Mouse (Mus musculus) heart, embryonic 13.5 days (tissue): ENCODE measurements around the gene Gemin2. TPM values are rescaled to one million over a fixed set of nuclear protein-coding genes. Genes with fewer than 3 reads are reported as not detected.
"Not testable (repeated sequence)": the region's sequence is repeated elsewhere in the genome, so short reads cannot be mapped to it uniquely, and the experiment has no call there.

ENCODE experiments used
- ATAC-seq: fragments of 200-750 bp; cut with Nextera tagmentation; 2 replicates; pipeline ENCODE4 v1.8.0; 2017; ENCODE audit warnings: moderate TSS enrichment; ENCODE audit not compliant: insufficient number of reproducible peaks, low FRiP score, low TSS enrichment; ENCODE audit errors: extremely low read depth
- H3K27ac ChIP-seq: fragments of 300-500 bp; sonication (generic); replicated peaks from 2 replicates; pipeline ENCODE4 v1.5.1; 2015; ENCODE audit warnings: moderate library complexity, mild to moderate bottlenecking, inconsistent platforms
- H3K27me3 ChIP-seq: fragments of 300-500 bp; sonication (generic); replicated peaks from 2 replicates; pipeline ENCODE4 v1.6.1; 2015; ENCODE audit warnings: mild to moderate bottlenecking, inconsistent platforms
- H3K36me3 ChIP-seq: fragments of 300-500 bp; sonication (generic); 2 replicates; pipeline ENCODE4 v1.6.1; 2015; ENCODE audit warnings: mild to moderate bottlenecking, inconsistent platforms
- H3K4me1 ChIP-seq: fragments of 300-500 bp; sonication (generic); 2 replicates; pipeline ENCODE4 v1.6.1; 2015; ENCODE audit warnings: inconsistent platforms
- H3K4me2 ChIP-seq: fragments of 300-500 bp; sonication (generic); 2 replicates; pipeline ENCODE4 v1.6.1; 2015; ENCODE audit warnings: inconsistent platforms, mild to moderate bottlenecking, moderate library complexity
- H3K4me3 ChIP-seq: fragments of 300-500 bp; sonication (generic); 2 replicates; pipeline ENCODE4 v1.5.1; 2015; ENCODE audit warnings: moderate library complexity, mild to moderate bottlenecking, inconsistent platforms
- H3K9ac ChIP-seq: fragments of 300-500 bp; sonication (generic); 2 replicates; pipeline ENCODE4 v1.6.1; 2015; ENCODE audit warnings: inconsistent platforms, mild to moderate bottlenecking, moderate library complexity
- H3K9me3 ChIP-seq: fragments of 300-500 bp; sonication (generic); 2 replicates; pipeline ENCODE4 v1.6.1; 2016; ENCODE audit warnings: inconsistent platforms
- WGBS: fragments of 180-500 bp; shearing (Covaris S2); methylation state at CpG from one replicate; pipeline ENCODE4 v1.1.7; 2015; ENCODE audit warnings: mixed read lengths; 5-methylcytosine and 5-hydroxymethylcytosine counted together
- polyA plus RNA-seq: library from polyadenylated mRNA; unstranded; fragments of >200 nt; fragmentation: Nextera tagmentation; extraction: Ambion mirVana; gene quantifications from 2 replicates; pipeline ENCODE4 v1.2.1, GENCODE M21; 2015

The Gemin2 gene
- 22.4 and 25.1 TPM in 2 replicates for polyA plus RNA-seq

- ATAC-seq: peak; percentile 59
- Histone ChIP-seq H3K4me2 (peak within 1 kb of the TSS; percentile 70), H3K4me1 (peaks cover 33% of the 10 kb centered on the region), H3K36me3 (peaks cover 30% of the 10 kb centered on the region), H3K4me3 (peak within 1 kb of the TSS; percentile 95), H3K9ac (peak within 1 kb of the TSS; percentile 89), H3K9me3 (no peaks in the 10 kb centered on the region), H3K27ac (peak within 1 kb of the TSS; percentile 88), H3K27me3 (no peaks in the 10 kb centered on the region)
- WGBS: under 1% methylated on average over 28 of the region's 28 CpGs
Observed at GRCm38 (mm10) chr12:59013234-59013633, at the start of gene Gemin2. Gene Gemin2 (plus strand): TSS chr12:59013393.

GRCm38 (mm10) chr12:58964583-58964982 lies 48.6 kb upstream of the Gemin2 start:
- H3K27me3 ChIP-seq: no peaks in the 10 kb centered on the region
- no peak overlapping the region for H3K4me3 ChIP-seq
- no peak overlapping the region for H3K4me2 ChIP-seq
- no peak for ATAC-seq
- peaks cover 16% of the 10 kb centered on the region for H3K4me1 ChIP-seq
- 69% methylated on average over 4 of the region's 4 CpGs for WGBS
- no peaks in the 10 kb centered on the region for H3K9me3 ChIP-seq
- H3K9ac ChIP-seq: no peak overlapping the region
- H3K27ac ChIP-seq: no peak overlapping the region
- peaks cover 82% of the 10 kb centered on the region for H3K36me3 ChIP-seq

GRCm38 (mm10) chr12:58976966-58977365 lies 36.2 kb upstream of the Gemin2 start:
- 79% methylated on average over 2 of the region's 2 CpGs for WGBS
- Histone ChIP-seq H3K27ac (no peak overlapping the region), H3K36me3 (peaks cover 87% of the 10 kb centered on the region), H3K9ac (no peak overlapping the region), H3K4me2 (no peak overlapping the region), H3K4me3 (no peak overlapping the region), H3K4me1 (no peaks in the 10 kb centered on the region), H3K27me3 (no peaks in the 10 kb centered on the region), H3K9me3 (no peaks in the 10 kb centered on the region)
- ATAC-seq: no peak

- not testable (repeated sequence) for H3K4me1 ChIP-seq, H3K9me3 ChIP-seq, H3K4me3 ChIP-seq, H3K9ac ChIP-seq, H3K27ac ChIP-seq, H3K4me2 ChIP-seq, H3K27me3 ChIP-seq
- 66% methylated on average over 6 of the region's 6 CpGs for WGBS
- H3K36me3 ChIP-seq: peaks cover 90% of the 10 kb centered on the region
- peak; percentile 63 for ATAC-seq
Observed at GRCm38 (mm10) chr12:58981178-58981661, 32.0 kb upstream of the Gemin2 start.

GRCm38 (mm10) chr12:58985766-58986165 lies 27.4 kb upstream of the Gemin2 start:
- Histone ChIP-seq H3K4me3 (no peak overlapping the region), H3K4me1 (peaks cover 4% of the 10 kb centered on the region; the same call in 1 of the 2 replicates), H3K27ac (no peak overlapping the region), H3K9ac (no peak overlapping the region), H3K4me2 (no peak overlapping the region), H3K9me3 (no peaks in the 10 kb centered on the region), H3K27me3 (no peaks in the 10 kb centered on the region), H3K36me3 (peaks cover 93% of the 10 kb centered on the region)
- 94% methylated on average over 3 of the region's 3 CpGs for WGBS
- no peak for ATAC-seq

- H3K4me3 ChIP-seq: peak overlapping the region; percentile 95
- peaks cover 29% of the 10 kb centered on the region for H3K36me3 ChIP-seq
- peak overlapping the region; percentile 90 for H3K4me2 ChIP-seq
- no peaks in the 10 kb centered on the region for H3K27me3 ChIP-seq
- H3K9me3 ChIP-seq: no peaks in the 10 kb centered on the region
- peak overlapping the region; percentile 96; the same call in 1 of the 2 replicates for H3K27ac ChIP-seq
- peak overlapping the region; percentile 96 for H3K9ac ChIP-seq
- ATAC-seq: no peak
- H3K4me1 ChIP-seq: peaks cover 43% of the 10 kb centered on the region
- 65% methylated on average over 2 of the region's 2 CpGs for WGBS
Observed at GRCm38 (mm10) chr12:59010482-59010881, 2.7 kb upstream of the Gemin2 start.

GRCm38 (mm10) chr12:59011275-59011843 lies 1.8 kb upstream of the Gemin2 start:
- Histone ChIP-seq H3K9ac (peak overlapping the region; percentile 96), H3K4me2 (peak overlapping the region; percentile 90), H3K4me1 (peaks cover 39% of the 10 kb centered on the region), H3K27me3 (no peaks in the 10 kb centered on the region), H3K36me3 (peaks cover 27% of the 10 kb centered on the region), H3K9me3 (no peaks in the 10 kb centered on the region), H3K4me3 (peak overlapping the region; percentile 95), H3K27ac (peak overlapping the region; percentile 96)
- under 1% methylated on average over 25 of the region's 25 CpGs for WGBS
- 0 out of 2 replicates have a peak, but pooled peaks have one; percentile 5 for ATAC-seq

GRCm38 (mm10) chr12:59011844-59012709 lies 1.1 kb upstream of the Gemin2 start, which contains the start of gene Sec23a:
Gene Sec23a (minus strand): TSS chr12:59012017.
- peak; percentile 95 for ATAC-seq
- Histone ChIP-seq H3K9me3 (no peaks in the 10 kb centered on the region), H3K9ac (peak within 1 kb of the TSS; percentile 96), H3K4me1 (peaks cover 39% of the 10 kb centered on the region), H3K36me3 (peaks cover 22% of the 10 kb centered on the region), H3K4me3 (peak within 1 kb of the TSS; percentile 95), H3K4me2 (peak within 1 kb of the TSS; percentile 90), H3K27me3 (no peaks in the 10 kb centered on the region), H3K27ac (peak within 1 kb of the TSS; percentile 96)
- under 1% methylated on average over 48 of the region's 48 CpGs for WGBS

- peaks cover 38% of the 10 kb centered on the region for H3K4me1 ChIP-seq
- WGBS: 2% methylated on average over 7 of the region's 7 CpGs
- H3K4me2 ChIP-seq: peak overlapping the region; percentile 70
Observed at GRCm38 (mm10) chr12:59012710-59013091, 492 bp upstream of the Gemin2 start.

GRCm38 (mm10) chr12:59017970-59018369 lies 4.8 kb downstream of the Gemin2 start:
- Histone ChIP-seq H3K36me3 (peaks cover 62% of the 10 kb centered on the region), H3K27me3 (no peaks in the 10 kb centered on the region), H3K9ac (no peak overlapping the region), H3K4me3 (no peak overlapping the region), H3K4me2 (no peak overlapping the region), H3K9me3 (no peaks in the 10 kb centered on the region), H3K27ac (no peak overlapping the region), H3K4me1 (peaks cover 5% of the 10 kb centered on the region)
- ATAC-seq: no peak
- WGBS: 88% methylated on average over 8 of the region's 8 CpGs

More at GRCm38 (mm10) chr12:59012710-59013091, 492 bp upstream of the Gemin2 start:
- Histone ChIP-seq H3K4me3 (peak overlapping the region; percentile 95), H3K9me3 (no peaks in the 10 kb centered on the region), H3K36me3 (peaks cover 25% of the 10 kb centered on the region), H3K27me3 (no peaks in the 10 kb centered on the region), H3K27ac (peak overlapping the region; percentile 88), H3K9ac (peak overlapping the region; percentile 89)
- no peak for ATAC-seq

- H3K36me3 ChIP-seq: peaks cover 78% of the 10 kb centered on the region
- ATAC-seq: no peak
- no peak overlapping the region for H3K27ac ChIP-seq
- no peak overlapping the region for H3K4me2 ChIP-seq
- H3K9ac ChIP-seq: no peak overlapping the region
- 91% methylated on average over 2 of the region's 2 CpGs for WGBS
- no peak overlapping the region for H3K4me3 ChIP-seq
- H3K4me1 ChIP-seq: no peaks in the 10 kb centered on the region
- H3K27me3 ChIP-seq: no peaks in the 10 kb centered on the region
- H3K9me3 ChIP-seq: no peaks in the 10 kb centered on the region
Observed at GRCm38 (mm10) chr12:59019891-59020290, 6.7 kb downstream of the Gemin2 start.
